Mouse (Mus musculus) splenic B cell, adult 2 months (primary cell): Measurements from ENCODE around the gene Upb1.

Experiments used
- DNase-seq: peaks from one replicate; pipeline ENCODE4 v3.0.0-alpha.2; 2011; ENCODE audit warnings: low read depth, low spot score
- H3K27me3 ChIP-seq: 2 replicates; pipeline ENCODE4 v1.6.1; 2012; ENCODE audit warnings: mild to moderate bottlenecking, low read length, moderate library complexity, mixed read lengths; ENCODE audit not compliant: control insufficient read depth, poor library complexity, insufficient read depth, severe bottlenecking
- H3K36me3 ChIP-seq: 2 replicates; pipeline ENCODE4 v1.6.1; 2012; ENCODE audit warnings: mild to moderate bottlenecking, low read length, moderate library complexity, mixed read lengths; ENCODE audit not compliant: control insufficient read depth, poor library complexity, insufficient read depth, severe bottlenecking

Gene Upb1

GRCm38 (mm10) chr10:75487131-75487530 lies 86.2 kb downstream of the Upb1 start:
- DNase-seq: no peak
- no peaks in the 10 kb centered on the region for H3K36me3 ChIP-seq
- no peaks in the 10 kb centered on the region for H3K27me3 ChIP-seq

DNA sequence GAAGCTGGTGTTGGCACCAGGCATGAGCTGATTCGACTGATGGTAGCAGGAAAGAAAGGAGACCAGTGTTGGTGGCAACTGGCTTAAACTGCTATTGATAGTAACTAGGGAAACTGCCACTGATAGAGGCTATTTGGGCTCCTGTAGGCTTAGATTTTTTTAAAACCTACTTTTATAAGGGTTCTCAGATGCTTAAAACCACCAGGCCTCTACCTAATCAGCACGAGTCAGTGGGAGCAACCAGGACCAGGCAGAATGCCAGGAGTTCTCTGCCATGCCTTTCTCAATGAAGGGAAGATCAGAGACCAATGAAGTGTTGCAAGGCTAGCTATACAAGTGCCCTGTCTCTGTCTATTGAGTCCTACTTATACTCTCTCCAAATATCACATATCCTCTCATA lies 88.6 kb downstream of the Upb1 start:
- Histone ChIP-seq H3K27me3 (no peaks in the 10 kb centered on the region), H3K36me3 (no peaks in the 10 kb centered on the region)
- no peak for DNase-seq

- no peak for DNase-seq
- Histone ChIP-seq H3K27me3 (no peaks in the 10 kb centered on the region), H3K36me3 (no peaks in the 10 kb centered on the region)
Measured at GRCm38 (mm10) chr10:75490731-75491130, 89.8 kb downstream of the Upb1 start.
